Mouse (Mus musculus) 416B (cell line): ENCODE measurements at regions not wholly inside any gene's neighbourhood (a gene's known extent, or its start where the extent isn't known, plus 50 kb on each side); places are given as distances from the start of the nearest gene placed in this dataset.

ENCODE experiments used
- DNase-seq: peaks from one replicate; pipeline ENCODE4 v3.0.0; 2011; ENCODE audit warnings: low read depth

DNA sequence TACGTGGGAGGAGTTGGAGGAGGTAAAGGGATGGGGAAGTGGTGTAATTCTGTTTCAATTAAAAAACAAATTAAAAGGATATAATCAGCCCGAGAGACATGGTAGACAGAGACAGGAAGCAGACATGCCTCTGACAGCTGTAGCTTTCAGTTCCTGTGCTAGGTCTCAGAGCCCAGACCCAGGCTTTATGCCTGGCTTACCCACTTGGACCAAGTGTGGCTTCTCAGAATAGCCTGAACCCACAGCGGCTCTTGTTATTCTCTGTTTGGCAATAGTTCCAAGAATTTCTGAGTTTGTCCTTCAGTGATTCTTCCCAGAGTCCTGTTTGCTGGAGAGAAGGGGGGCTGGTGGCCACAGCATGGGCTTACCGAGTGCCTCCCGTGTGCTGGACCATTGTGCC is 182.4 kb downstream of the Pten start:
- no peak for DNase-seq

DNA sequence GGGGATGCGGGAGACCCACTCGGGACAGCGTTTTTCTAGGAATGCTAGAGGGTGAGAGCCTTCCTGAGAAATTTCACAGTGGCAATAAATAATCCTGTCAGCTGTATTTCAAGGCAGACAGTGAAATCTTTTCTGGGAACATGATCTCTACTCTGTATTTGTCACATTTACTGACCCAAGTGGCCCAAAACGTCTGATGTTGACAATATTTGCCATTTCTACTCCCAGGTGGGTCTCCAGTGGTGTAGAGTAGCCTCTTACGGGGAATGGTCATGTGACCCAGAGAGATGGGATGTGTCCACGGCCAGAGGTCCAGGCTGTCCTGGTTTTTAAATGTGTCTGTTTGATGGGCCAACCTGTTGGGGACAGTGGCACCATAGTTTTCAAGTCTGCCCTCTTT is 183.5 kb downstream of the Pten start:
- no peak for DNase-seq

DNA sequence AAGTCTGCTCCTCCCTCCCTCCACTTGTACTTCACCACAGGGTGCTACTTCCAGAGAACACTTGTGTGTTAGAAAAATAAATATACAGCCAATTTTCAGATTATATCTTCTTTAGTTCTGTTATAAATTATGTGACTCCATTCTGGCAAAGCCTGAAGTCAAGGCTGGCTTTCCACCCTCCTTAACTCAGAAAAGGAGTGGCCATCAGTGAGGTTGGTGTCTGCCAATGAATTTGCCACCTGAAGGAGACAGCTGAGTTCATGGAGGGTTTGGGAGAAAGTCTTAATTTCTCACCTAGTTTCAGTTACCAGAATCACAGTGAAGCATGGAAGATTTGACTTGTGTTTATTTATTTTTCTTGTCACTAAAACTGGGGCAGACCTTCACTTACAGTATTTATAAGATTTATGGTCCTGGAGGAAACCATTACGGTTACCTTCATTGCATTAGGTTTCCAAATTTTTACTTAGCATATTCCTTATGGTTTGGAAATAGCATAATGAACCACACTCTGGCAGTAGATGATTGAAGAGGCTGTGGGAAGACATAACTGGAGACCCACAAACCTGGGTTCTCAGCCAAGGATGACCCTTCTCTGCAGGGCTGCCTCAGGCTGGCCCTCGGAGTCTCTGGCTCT is 186.4 kb downstream of the Pten start:
- DNase-seq, result no peak

DNA sequence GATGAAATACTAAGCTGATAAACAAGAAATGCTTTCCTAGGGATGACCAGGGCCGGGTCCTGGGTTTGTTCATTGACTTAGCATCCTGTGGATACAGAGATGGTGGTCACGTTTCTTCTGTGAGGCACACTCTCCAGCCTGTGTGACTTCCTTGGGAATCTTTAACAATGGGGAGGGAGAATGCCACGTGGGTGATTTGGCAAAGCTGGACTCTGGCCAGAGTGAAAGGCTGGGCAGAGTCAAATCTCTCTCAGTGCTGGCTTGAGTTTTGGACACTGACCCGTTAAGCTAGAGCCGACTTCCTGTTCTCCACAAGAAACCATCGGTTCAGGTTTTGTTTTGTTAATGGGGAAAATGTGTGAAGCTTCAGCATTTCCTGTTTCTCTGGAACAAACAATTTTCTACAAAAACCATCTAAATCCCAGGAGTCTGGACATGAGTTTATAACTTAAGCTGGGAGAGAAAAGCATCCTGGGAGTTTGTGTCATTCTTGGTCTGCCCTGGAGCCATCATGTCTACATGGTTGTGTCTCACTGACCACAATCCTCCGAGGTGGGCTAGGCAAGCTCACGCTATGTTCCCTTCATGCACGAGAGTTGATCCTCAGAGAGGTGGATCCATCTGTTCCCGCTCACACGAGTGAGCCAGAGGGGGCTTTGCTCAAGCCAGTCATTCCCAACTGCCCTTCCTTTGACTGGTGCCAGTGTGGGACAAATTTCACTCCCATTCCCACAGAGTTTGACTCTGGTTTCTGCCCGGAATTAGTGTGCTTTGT is 190.0 kb downstream of the Pten start:
- DNase-seq, result no peak

DNA sequence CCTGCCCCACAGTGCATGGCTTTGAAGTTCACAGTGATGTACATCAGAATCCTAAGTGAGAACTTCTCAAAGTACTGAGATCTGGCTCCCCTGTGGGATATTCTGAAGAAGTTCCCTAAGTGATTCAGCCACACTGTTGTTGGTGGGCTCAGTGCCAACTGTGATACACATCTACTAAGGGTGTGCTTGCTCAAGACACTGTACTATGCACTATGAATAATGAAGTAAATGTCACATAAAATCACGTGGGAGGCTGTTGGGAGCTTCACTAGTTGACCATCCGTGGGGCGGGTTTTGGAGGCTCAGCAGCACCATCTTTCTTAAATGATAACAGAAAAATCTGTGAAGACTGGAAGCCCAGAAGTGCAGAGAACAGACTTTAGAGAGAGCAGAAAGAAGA is 193.0 kb downstream of the Pten start:
- peak; percentile 94 for DNase-seq

DNA sequence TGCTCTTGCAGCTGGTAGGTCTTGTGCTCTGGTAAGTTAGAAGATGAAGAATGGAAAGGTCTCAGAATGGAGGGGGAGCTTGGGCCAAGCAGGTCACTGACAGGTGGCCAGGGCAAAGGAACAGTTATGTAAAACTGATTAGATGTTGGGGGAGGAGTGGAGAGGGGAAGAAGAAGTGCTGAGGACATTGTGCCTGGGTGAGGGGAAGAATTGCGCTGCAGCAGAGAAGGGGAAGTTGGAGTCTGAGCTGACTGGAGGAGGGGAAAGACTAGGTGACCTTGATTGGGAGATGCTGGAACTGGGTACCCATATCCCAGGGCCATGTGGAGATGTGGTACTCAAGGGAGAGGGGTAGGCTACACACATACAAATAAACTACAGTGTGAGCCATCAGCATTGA is 193.5 kb downstream of the Pten start:
- DNase-seq, result peak; percentile 66

DNA sequence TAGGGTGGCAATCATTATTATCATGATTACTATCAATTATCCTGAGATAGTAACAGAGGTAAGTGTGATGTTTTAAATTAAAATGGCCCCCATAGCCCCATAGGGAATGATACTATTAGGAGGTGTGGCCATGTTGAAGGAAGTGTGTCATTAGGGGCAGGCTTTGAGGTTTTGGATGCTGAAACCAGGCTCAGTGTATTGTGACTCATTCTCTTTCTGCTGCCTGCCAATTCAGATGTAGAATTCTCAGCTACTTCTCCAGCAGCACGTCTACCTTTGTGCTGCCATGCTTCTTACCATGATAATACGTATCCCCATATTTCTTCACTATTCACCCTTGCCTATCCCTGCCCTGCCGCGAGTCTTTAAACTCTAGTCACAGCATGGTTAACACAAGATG is 195.1 kb downstream of the Pten start:
- peak; percentile 87 for DNase-seq

DNA sequence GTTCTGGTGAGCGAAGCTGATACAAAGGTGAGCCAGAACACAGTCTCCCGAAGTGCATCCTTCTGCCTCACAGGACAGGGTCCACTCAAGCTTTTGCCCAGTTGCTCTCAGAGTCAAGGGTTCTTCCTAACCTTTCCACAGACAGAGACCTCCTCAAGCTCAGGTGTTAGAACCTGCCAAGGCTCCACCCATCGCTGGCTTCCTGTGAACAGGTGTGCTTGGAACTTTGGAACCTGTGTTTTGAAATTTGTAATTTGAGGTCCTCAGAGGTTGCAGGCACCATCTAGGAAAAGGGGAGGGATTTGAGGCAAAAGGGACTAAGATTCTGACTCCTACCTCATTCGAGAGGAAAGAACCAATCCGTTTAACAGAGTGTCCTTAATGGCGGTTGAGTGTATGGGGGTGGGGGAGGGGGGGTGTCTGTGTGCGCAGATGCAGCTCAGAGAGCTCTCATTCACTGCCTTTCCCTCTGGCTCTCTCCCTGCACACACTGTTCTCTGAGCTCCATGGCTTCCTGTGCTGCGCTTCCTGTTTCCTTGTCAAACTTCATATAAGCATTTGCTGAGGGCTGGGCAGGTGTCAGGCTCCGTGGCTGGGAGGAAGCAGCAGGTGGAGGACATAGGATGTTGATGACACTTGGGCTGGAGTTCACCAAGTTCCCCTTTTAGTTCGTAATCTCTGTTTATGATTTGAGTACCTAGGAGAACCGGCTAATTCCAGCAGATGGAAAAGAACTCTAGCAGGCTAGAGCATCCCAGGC is 195.8 kb downstream of the Pten start:
- DNase-seq, result peak; percentile 61

DNA sequence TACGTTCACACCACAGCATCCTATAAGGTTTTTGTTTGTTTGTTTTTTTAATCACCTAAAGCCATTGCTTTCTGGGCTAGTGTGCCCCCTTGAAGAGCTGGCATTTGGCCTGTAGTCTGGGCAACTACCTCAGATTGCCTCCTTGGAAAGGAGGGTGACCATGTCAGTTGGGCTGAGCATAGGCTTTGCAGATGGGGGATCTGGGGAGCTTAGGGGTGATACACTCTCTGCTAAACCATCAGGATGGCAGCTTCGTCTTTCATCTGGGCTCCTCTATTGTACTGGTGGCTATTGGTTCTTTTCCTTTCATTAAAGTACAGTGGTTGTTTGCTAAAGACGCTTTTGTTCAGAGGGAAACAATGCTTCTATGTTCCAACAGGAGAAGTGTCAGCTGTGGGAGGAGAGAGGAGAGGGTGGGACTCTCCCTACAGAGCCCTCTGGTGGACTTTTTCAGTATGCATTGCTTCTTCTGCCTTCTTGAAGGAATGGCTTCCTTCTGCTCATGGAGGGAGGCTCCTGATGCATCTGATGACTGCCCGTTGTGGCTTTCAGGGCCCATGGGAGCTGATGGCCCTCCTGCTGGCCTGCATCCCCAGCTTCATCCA is 196.8 kb downstream of the Pten start:
- peak; percentile 75 for DNase-seq

DNA sequence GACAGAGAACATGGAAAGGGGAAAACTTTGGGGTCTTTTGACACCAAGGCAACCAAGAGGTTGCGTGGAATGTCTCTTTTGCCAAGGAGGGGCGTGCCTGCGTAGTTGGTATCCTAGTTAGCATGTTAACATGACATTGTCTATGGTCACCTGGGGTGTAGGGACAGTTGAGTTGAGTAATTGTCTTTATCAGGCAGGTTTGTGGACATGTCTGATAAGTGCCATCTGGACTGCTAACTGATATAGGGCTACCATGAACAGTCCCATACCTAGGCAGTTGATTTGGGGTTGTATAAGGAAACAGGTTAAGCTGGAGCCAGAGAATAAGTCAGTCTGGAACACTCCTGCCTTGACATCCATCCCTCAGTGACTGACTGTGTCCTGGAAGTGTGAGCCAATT is 197.6 kb downstream of the Pten start:
- DNase-seq, result no peak

DNA sequence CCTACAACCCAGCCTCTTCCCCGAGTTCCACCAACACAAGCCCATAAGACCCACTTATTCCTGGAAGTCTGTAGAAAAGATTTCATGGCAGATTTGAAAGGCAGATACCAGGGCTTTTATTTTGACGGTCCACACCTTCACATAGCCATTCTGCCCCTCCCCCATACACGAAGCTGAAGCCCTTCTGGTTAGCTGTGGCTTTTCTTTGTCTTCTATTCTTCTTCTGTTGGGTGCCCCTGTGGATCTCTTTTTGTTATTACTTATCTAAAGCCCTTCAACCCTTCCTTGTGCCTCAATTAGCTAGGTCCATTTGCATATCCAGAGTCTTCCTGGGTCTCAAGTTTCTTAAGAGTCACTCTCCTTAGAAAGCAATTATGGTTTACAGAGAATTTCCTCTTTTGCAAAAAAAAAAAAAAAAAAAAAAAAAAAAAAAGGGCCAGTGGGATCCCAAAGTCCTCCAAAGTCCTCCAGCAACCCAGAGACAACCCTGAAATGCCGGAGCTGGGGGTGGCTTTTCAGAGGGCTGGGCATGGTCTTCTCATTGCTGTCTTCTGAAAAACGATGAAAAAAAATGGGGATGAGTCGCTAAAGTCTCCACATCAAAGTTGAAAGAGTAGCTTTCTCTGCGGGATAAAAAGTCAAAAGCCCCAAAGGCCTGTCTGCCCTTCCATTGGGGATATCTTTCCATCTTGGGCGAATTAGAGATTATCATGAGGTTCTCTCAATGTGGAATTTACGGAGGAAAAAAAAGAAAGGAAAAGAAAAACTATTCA is 199.0 kb downstream of the Pten start:
- peak; percentile 31 for DNase-seq

DNA sequence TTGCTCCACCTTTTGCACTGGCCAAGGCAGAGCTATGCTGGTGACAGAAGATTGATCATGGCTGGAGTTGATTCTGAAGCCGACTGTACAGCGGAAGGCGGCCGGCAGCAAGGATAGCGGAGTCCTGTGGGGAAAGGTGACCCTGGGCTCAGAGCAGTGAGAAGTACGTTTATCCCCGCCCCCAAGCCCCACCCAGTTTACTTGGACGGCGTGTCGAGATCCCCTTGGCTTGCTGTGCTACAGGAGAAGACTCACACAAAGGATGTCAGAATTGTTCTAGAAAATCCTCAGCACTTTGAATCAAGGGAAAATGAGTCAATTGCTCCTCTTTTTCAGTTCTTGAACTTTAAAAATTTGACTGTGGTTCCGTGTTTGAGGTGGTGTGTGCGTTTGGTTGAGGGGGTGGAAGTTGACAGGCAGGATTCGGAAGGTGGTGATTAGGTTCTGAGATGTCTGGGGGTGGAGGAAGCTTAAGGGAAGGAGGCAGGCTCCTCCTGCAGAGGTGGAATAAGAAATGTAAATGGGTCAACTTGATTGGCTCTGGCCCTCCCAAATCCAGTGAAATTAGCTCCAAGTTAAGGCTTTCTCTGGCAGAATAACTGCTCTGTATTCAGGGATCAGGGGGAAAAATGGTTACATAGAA is 199.7 kb downstream of the Pten start:
- DNase-seq, result no peak

DNA sequence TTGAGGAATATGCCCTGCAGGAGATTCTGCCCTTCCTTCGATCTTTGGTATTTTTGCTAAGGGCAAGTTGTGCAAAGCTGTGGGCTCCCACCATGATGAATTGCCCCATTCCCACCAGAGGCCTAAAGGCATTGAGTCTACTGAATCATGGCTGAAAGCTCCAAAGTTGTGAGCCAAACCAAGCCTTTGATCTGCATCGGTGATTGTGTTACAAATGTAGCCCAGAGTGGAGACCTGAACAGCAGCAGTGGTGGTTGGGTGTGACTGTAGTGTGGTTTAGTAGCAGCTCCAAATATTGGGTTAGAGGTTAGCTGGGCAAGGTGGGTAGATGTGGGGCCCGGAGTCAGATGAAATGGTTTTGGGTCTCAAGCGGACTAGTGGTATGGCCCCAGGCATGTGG is 201.0 kb downstream of the Pten start:
- no peak for DNase-seq

DNA sequence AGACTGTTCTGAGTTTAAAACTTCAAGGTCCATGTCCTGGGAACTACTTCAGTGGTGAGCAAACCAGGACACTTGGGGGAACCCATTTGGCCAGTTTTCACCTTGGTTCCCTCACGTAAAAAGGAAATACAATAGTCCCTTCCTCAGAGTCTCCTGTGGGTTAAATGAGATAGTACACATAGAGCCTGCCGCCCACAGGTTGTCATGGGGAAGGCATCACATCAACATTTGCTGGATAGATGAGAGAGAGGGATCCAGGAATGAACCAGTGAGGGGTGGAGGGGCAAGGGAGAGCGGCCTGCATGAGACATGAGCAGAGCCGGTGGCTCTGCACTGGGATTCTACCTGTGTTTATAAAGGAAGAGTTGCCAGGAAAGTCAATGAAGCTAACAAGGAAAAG is 201.5 kb downstream of the Pten start:
- no peak for DNase-seq

DNA sequence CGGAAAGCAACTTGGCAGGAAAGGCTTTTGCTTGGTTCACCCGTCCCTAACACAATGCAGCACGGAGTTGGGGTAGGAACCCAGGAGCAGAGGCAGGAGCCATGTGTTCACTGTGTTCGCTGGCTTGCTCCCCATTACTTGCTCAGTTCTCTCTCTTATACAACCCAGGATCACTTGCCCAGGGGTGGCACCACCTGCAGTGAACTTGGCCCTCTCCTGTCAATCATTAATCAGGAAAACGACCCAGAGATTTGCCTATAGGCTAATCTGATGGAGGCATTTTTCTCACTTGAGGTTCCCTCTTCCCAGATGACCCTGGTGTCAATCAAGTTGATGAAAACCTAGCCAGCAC is 202.5 kb downstream of the Pten start:
- no peak for DNase-seq

DNA sequence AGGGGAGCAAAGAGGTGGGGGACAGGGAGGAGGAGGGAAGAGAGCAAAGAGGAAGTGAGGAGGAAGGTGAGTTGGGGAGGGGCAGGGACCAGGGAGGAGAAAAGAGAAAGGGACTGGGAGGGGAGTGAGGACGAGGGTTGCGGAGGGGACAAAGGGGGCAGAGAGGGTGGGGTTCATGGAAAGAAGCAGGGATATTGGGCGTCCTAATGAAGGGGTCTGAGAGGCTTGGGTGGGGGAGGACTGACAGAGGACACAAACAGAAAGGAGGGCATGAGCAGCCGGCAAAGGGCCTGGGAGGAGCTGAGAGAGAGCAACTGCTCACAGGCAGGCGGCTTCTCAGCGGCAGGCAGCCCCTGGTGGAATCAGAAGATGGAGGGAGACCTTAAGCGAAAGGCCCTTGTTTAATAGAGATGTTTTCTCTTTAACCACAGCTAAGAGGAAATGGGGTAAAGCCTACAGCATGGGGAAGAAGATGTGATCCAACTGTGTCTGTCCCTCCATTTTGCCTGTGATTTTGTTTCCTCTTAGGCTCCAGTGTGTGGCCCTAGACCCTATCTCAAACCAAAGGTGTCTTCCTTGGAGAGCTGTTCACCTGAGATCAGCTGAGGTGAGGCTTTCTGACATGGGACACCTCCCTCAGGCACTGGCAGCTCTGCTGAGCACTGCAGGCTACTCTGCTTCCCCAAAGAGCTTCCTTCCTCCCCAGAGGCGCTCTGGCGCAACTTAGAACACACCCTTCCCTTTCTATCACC is 203.1 kb downstream of the Pten start:
- DNase-seq, result no peak

DNA sequence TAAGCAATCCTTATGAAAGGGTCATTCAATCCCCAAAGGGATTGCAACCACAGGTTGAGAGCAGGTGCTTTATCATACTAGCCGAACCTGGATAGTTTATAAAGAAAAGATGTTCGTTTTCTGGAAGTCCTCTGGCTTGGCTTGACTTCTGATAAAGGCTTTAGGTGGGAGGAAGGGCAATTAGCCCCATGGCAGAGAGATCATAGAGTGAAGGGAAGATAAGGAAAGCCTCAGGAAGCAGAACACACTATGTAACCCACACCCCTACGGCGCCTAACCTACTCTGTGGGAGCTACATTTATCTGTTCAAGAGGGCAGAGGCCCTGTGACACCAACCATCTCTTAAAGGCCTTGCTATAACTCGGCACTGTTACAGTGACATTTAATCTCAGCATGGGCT is 204.2 kb downstream of the Pten start:
- peak; percentile 37 for DNase-seq

DNA sequence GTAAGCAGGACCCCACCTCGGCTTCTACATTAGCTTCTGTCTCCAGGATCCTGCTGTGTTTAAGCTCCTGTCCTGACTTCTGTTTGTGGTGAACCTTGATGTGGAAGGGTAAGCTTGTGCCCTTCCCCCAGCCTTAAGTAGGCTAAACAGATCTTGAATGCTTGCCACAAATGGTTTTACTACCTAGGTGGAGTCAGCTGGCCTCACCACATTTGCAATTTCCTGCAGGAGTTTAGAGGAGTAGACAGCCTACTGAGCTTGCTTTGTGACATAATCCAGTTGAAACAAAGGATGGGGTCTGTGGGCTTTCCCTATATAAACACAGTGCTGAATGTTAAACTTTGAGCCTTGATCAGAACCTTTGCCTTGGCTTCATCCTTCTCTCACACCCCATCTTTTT is 206.7 kb downstream of the Pten start:
- peak; percentile 80 for DNase-seq

DNA sequence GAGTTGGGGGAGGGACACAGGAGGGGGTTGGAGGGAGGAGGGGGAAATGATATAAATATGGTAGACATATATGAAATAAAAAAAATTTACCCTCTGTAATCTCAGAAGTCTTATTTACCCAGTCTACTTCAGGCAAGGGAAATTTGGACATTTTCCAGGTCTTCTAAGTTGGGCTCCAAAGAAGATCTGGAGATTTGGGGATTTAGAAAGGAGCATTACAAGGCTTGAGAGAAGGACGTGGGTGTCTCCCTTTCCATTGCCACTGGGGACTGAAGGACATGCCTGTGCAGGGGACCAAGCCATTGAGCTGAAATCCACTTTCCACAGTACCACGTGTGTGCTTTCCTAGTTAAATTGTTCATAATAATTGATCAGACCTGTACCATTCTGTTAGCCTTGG is 208.2 kb downstream of the Pten start:
- DNase-seq, result no peak

DNA sequence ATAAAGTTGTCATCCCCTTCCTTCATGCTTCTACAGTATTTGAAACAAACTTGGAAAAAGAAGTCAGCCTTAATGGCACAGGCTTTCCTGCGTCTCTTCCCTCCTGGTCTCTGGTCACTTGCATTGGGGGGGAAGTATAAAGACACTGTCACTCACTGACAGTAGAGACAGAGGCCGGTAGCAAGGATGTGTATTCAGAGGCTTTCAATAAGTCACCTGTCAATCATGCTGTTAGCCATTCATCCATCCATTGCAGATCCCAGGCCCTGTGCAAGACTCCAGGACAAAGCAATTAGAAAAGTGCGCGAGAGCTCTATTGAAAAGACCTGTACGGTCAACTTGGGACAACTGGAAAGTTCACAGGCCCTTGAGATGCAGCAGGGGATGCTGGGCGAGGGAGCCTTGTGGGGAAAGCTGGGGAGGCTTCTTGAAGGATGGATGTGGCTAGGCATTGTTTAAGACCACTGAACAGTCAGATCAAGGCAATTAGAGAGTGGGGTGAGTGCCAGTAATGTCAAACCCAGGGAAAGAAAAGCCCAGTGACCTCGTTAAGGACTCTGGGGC is 212.0 kb downstream of the Pten start:
- no peak for DNase-seq

DNA sequence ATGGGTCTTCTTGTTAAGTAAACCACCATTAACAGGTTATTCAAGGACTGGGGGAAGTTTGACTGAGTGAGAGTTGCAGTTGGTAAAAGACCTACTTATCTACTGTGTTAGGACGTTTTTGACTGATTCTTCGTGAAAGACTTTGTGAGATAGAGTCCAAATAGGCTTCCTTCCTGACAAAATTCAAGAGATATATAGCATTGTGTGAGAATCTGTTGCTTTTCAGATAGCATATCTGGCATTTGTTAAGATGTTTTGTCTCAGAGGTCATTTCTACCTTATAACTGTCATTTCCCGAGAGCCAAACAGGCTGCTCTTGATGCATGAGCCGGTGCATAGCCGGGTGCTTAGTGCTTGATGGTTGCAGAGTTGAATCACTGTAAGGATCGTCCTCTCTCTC is 214.8 kb downstream of the Pten start:
- no peak for DNase-seq
